14 mouse cellular contexts compared by ENCODE assay signal in genomic region chr11:53803093-53803492, GRCm38 (mm10). TPM values are rescaled to one million over a fixed set of nuclear protein-coding genes. Genes with fewer than 3 reads are reported as not detected.
A peak's percentile ranks its signal among the peaks of the same experiment; 100 is the strongest.
DNase-seq lines count a peak whose midpoint lies in the region; ATAC-seq lines count a peak whose summit lies in the region.
"Had no signal": no experiment of that assay in that cellular context is flagged by ENCODE, and none has a peak within 500 bp of the region (broad histone marks: within the 10 kb centered on the region; RNA-seq: fewer than 3 reads in every experiment).

No protein-coding gene starts in this region.

- no peak overlapping the region for H3K9ac ChIP-seq in lung, embryonic 16.5 days (ENCODE audit: low read length)
- no peak overlapping the region for H3K9ac ChIP-seq in heart, embryonic 12.5 days
- H3K9ac ChIP-seq: embryonic facial prominence, embryonic 13.5 days; lung, embryonic 15.5 days had no signal

- no peaks in the 10 kb centered on the region for H3K9me3 ChIP-seq in lung, embryonic 16.5 days (ENCODE audit: control insufficient read depth, low read length)
- no peaks in the 10 kb centered on the region for H3K9me3 ChIP-seq in heart, embryonic 12.5 days (replicated peaks)
- H3K9me3 ChIP-seq: embryonic facial prominence, embryonic 13.5 days; hindbrain, embryonic 10.5 days; lung, embryonic 15.5 days had no signal

- no peaks in the 10 kb centered on the region for H3K27me3 ChIP-seq in lung, embryonic 16.5 days (ENCODE audit: control insufficient read depth, insufficient read depth, low read depth, low read length)
- H3K27me3 ChIP-seq in heart, embryonic 12.5 days (replicated peaks): 0 out of 2 replicates have a peak, but pooled peaks cover 5% of the 10 kb centered on the region
- H3K27me3 ChIP-seq: embryonic facial prominence, embryonic 13.5 days; lung, embryonic 15.5 days had no signal

- H3K4me3 ChIP-seq in lung, embryonic 16.5 days (ENCODE audit: low read length): no peak overlapping the region
- H3K4me3 ChIP-seq in heart, embryonic 12.5 days: no peak overlapping the region
- H3K4me3 ChIP-seq: embryonic facial prominence, embryonic 13.5 days; hindbrain, embryonic 10.5 days; lung, embryonic 15.5 days had no signal

- 52% methylated on average over 12 of the region's 12 CpGs for WGBS in lung, embryonic 16.5 days
- WGBS in heart, embryonic 12.5 days: 62% methylated on average over 12 of the region's 12 CpGs

- H3K27ac ChIP-seq in lung, embryonic 16.5 days (ENCODE audit: low read length): no peak overlapping the region
- no peak overlapping the region for H3K27ac ChIP-seq in heart, embryonic 12.5 days (ENCODE audit: poor library complexity, severe bottlenecking)
- H3K27ac ChIP-seq: embryonic facial prominence, embryonic 13.5 days; hindbrain, embryonic 10.5 days; lung, embryonic 15.5 days had no signal

- ATAC-seq in lung, embryonic 16.5 days (ENCODE audit: low read depth): 0 out of 2 replicates have a peak, but pooled peaks have one; percentile 16
- peak; percentile 60 for ATAC-seq in megakaryocyte, adult 5-6 weeks (ENCODE audit: poor library complexity, severe bottlenecking)
- ATAC-seq in heart, embryonic 12.5 days (ENCODE audit: insufficient number of reproducible peaks, low FRiP score): no peak

- H3K4me1 ChIP-seq in lung, embryonic 16.5 days (replicated peaks; ENCODE audit: control insufficient read depth, insufficient read depth, low read length): peaks cover 3% of the 10 kb centered on the region; the same call in 1 of the 2 replicates
- peaks cover 8% of the 10 kb centered on the region; the same call in 1 of the 2 replicates for H3K4me1 ChIP-seq in heart, embryonic 12.5 days (replicated peaks)
- H3K4me1 ChIP-seq: embryonic facial prominence, embryonic 13.5 days; lung, embryonic 15.5 days had no signal

- H3K4me2 ChIP-seq in lung, embryonic 16.5 days (ENCODE audit: low read depth, low read length): no peak overlapping the region
- no peak overlapping the region for H3K4me2 ChIP-seq in heart, embryonic 12.5 days
- H3K4me2 ChIP-seq: embryonic facial prominence, embryonic 13.5 days; lung, embryonic 15.5 days had no signal

- H3K36me3 ChIP-seq in lung, embryonic 16.5 days (ENCODE audit: control insufficient read depth, insufficient read depth, low read length): no peaks in the 10 kb centered on the region
- H3K36me3 ChIP-seq in heart, embryonic 12.5 days: no peaks in the 10 kb centered on the region
- H3K36me3 ChIP-seq: embryonic facial prominence, embryonic 13.5 days; hindbrain, embryonic 10.5 days; lung, embryonic 15.5 days had no signal

- DNase-seq in lung, postnatal 36 days: no peak
- DNase-seq in CD4-positive helper T cell, adult 2 months (ENCODE audit: low read depth, low spot score): peak; percentile 70
- peak; percentile 85 for DNase-seq in Muller cell, postnatal 12 days (ENCODE audit: inconsistent ontology term)
- no peak for DNase-seq in left cerebral cortex, postnatal 25 days (ENCODE audit: low spot score in 2 of 2)
- no peak for DNase-seq in layer of hippocampus, postnatal 36 days
- DNase-seq: cerebellum, postnatal 10 days; kidney, adult 9 months had no signal

- intact Hi-C loops in left cerebral cortex, postnatal 25 days (cut with DNase I): no loop called here

RNA-seq across cellular contexts. Expression of gene Gm17334, which starts 30.1 kb away (rescaled TPM):
- polyA plus RNA-seq in lung, embryonic 16.5 days (2015; fragmentation: Nextera tagmentation; extraction: Ambion mirVana): 0.24 and 0.39 TPM in 2 replicates
- total RNA-seq in megakaryocyte, adult 5-6 weeks (2015): not detected in 2 replicates
- total RNA-seq in megakaryocyte, adult 5-6 weeks (2017): not detected in 2 replicates
- under 1 TPM in 1 of 2 experiments, not detected in 1; 0.96 TPM for total RNA-seq in left cerebral cortex, postnatal 25 days (2021)
- total RNA-seq in layer of hippocampus, postnatal 36 days (2021): 1 to 10 TPM; 1.0 TPM
- polyA plus RNA-seq in heart, embryonic 12.5 days (2016; fragmentation: Nextera tagmentation; extraction: Ambion mirVana): 0.22 TPM in 1 of 2 replicates, not detected in the other
- polyA plus RNA-seq: brain, embryonic 14.5 days; embryonic facial prominence, embryonic 13.5 days; hindbrain, embryonic 10.5 days had no signal

RNA-seq across cellular contexts. Expression of gene Irf1, which starts 33.3 kb away (rescaled TPM):
- 29.7 and 33.9 TPM in 2 replicates for polyA plus RNA-seq in lung, embryonic 16.5 days (2015; fragmentation: Nextera tagmentation; extraction: Ambion mirVana)
- 37.2 and 38.5 TPM in 2 replicates for total RNA-seq in megakaryocyte, adult 5-6 weeks (2015)
- 78.4 and 93.1 TPM in 2 replicates for total RNA-seq in megakaryocyte, adult 5-6 weeks (2017)
- total RNA-seq in left cerebral cortex, postnatal 25 days (2021): 1 to 10 TPM; 5.9 to 6.8 TPM
- total RNA-seq in layer of hippocampus, postnatal 36 days (2021): 1 to 10 TPM; 7.4 to 7.5 TPM
- 9.8 and 11.3 TPM in 2 replicates for polyA plus RNA-seq in heart, embryonic 12.5 days (2016; fragmentation: Nextera tagmentation; extraction: Ambion mirVana)

RNA-seq across cellular contexts. Expression of gene Gm12216, which starts 56.0 kb away (rescaled TPM):
- 1.8 and 2.4 TPM in 2 replicates for polyA plus RNA-seq in lung, embryonic 16.5 days (2015; fragmentation: Nextera tagmentation; extraction: Ambion mirVana)
- 0.25 and 0.84 TPM in 2 replicates for total RNA-seq in megakaryocyte, adult 5-6 weeks (2015)
- total RNA-seq in megakaryocyte, adult 5-6 weeks (2017): 0.70 TPM in 1 of 2 replicates, not detected in the other
- 1 to 10 TPM; 2.2 to 3.5 TPM for total RNA-seq in left cerebral cortex, postnatal 25 days (2021)
- total RNA-seq in layer of hippocampus, postnatal 36 days (2021): 1 to 10 TPM; 8.0 to 9.5 TPM
- polyA plus RNA-seq in heart, embryonic 12.5 days (2016; fragmentation: Nextera tagmentation; extraction: Ambion mirVana): 0.19 and 0.27 TPM in 2 replicates
- polyA plus RNA-seq: embryonic facial prominence, embryonic 13.5 days had no signal

Comparison
In these comparisons a context has a peak if more than half of its experiments do, and no peak if none do; other contexts are left out.
1. DNase-seq: peak in CD4-positive helper T cell, adult 2 months (single experiment) and Muller cell, postnatal 12 days (single experiment); none in lung, postnatal 36 days (single experiment), left cerebral cortex, postnatal 25 days (0 of 2) and layer of hippocampus, postnatal 36 days (0 of 2).
2. RNA of gene Irf1, which starts 33.3 kb away (total RNA-seq): 37.2 to 93.1 TPM in megakaryocyte, adult 5-6 weeks; 7.4 to 7.5 TPM in layer of hippocampus, postnatal 36 days and 5.9 to 6.8 TPM in left cerebral cortex, postnatal 25 days; every median in the first group is over 4 times any median in the second.